Mouse (Mus musculus) Patski (cell line): ENCODE results near the gene Fbxl3. TPM values are rescaled to one million over a fixed set of nuclear protein-coding genes. Genes with fewer than 3 reads are reported as not detected.

Source experiments
- ATAC-seq: fragments of 100-300 bp; one replicate; pipeline ENCODE4 v1.8.0; 2021
- CTCF ChIA-PET: fragments of 350-600 bp; sonication (Branson Sonifier 250); formaldehyde crosslinking; loops from one replicate; lab custom pipeline; 2022; ENCODE audit warnings: inconsistent platforms; lab: Charles Lee
- POLR2A ChIA-PET: fragments of 350-600 bp; sonication (Branson Sonifier 250); formaldehyde crosslinking; loops from one replicate; lab custom pipeline; 2022; ENCODE audit warnings: antibody characterized with exemption, inconsistent platforms; lab: Charles Lee
- DNase-seq: peaks from one replicate; pipeline ENCODE4 v3.0.0-alpha.2; 2011; ENCODE audit warnings: low read depth, low spot score
- H3K27me3 ChIP-seq: fragments of 371-371 bp; one replicate; pipeline ENCODE4 v1.5.1; 2021
- CTCF ChIP-seq: fragments of 100-300 bp; IDR thresholded peaks from one replicate; pipeline ENCODE4 v1.5.1; 2021
- in situ Hi-C: fragments of 300-500 bp; cut with MboI; formaldehyde crosslinking; loops from 3 replicates; pipeline ENCODE4 v1.11.1; 2018; ENCODE audit warnings: low pct_unique_long_range_greater_than_20kb, mixed read lengths
- polyA plus RNA-seq: library from polyadenylated mRNA; unstranded; gene quantifications from one replicate; pipeline ENCODE4 v1.2.3, GENCODE M21; 2021

The Fbxl3 gene
- polyA plus RNA-seq, 1 experiment from 2014 or later: 59.6 TPM

DNA sequence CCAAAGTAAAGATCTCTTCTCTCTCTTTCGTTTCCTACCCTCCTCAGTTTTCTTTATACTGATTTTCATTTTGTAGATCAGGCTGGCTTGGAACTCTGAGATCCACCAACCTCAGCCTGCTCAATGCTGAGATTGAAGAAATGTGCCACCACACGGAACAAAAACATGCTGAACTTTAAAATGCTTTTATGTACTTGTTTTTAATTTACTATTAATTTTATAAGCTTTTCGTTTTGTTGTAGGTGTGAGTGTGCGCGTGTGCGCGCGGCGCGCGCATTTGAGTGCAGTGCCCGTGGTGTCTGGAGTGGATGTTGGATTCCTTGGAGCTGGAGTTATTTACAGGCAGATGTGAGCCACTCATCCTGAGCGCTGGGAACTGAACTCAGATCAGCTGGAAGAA, 930 bp upstream of the Fbxl3 start:
- ATAC-seq (no peak), DNase-seq (no peak)
- no peak for TF ChIP-seq CTCF
- H3K27me3 ChIP-seq: no peaks in the 10 kb centered on the region
- POLR2A ChIA-PET: no interaction called here
- CTCF ChIA-PET: interaction anchor here (1.4 kb wide), 1 partner anchor 35 kb away, joined by 4 read pairs; no protein-coding TSS in a partner anchor
- in situ Hi-C loops: loop anchor here (5.0 kb wide), 1 partner anchor 33 kb away; no protein-coding TSS in a partner anchor

DNA sequence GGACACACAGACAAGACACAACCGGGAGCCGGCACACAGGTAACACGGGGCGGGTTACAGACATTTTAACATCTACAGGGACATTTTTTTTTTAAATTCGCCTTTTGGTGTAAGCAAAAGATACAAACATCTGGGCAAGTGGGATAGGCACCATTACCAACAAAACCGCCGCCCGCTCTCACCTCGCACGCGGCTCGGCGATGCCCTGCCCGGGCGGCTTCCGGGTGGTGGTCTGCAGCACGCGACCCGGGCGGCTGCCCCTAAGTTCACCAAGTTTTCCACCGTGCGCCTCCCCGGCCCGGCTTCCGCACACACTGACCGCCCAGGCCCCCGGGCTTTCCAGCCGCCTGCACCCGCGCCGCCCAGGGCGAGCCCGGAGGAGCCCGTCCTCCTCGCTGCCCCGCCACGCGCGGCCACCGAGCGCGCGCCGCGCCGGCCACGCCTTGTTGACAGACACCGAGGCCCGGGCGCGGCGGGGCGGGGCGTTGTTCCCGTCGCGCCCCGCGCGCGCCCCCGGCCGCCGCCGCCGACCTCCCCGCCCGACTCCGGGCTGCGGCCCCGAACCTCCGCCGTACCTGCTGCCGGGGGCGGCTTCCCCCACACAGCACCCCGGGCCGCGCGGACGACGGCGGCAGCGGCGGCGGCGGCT, 655 bp downstream of the Fbxl3 start:
- ATAC-seq (peak; percentile 57), DNase-seq (no peak)
- ChIA-PET POLR2A (no interaction called here), CTCF (interaction anchor here (1.0 to 1.3 kb wide), 4 partner anchors 10 to 86 kb away, joined by 3 to 7 read pairs (median 4); no protein-coding TSS in a partner anchor)
- no peaks in the 10 kb centered on the region for H3K27me3 ChIP-seq
- in situ Hi-C loops: loop anchor here (25.0 kb wide), 1 partner anchor 414 kb away; the partner anchor contains the start of gene Scel
- TF ChIP-seq CTCF: no peak

DNA sequence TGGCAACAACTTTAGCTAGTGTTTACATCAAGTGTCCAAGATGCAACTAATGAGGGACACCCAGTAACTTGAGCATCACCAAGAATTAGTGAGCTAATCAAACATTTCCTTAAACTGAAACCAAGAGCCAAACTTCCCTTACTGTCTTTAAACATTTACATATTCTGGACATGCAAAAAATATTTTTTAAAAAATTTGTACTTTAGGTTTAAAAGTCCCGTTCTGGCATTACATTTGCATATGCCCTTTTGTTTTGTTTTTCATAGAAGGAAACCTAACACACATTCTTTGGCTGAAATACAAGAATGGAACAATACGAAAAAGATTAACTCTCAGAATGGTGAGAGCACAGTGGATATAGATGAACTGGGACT, 1.2 kb downstream of the Fbxl3 start:
- no peaks in the 10 kb centered on the region for H3K27me3 ChIP-seq
- TF ChIP-seq CTCF: no peak
- POLR2A ChIA-PET: no interaction called here
- DNase-seq: no peak
- no peak for ATAC-seq
- in situ Hi-C loops: loop anchor here (25.0 kb wide), 1 partner anchor 414 kb away; the partner anchor contains the start of gene Scel
- CTCF ChIA-PET: interaction anchor here (1.0 to 1.3 kb wide), 5 partner anchors 9 to 86 kb away, joined by 3 to 7 read pairs (median 4); no protein-coding TSS in a partner anchor

GRCm38 (mm10) chr14:103096621-103097020, 2.7 kb downstream of the Fbxl3 start:
- POLR2A ChIA-PET: no interaction called here
- DNase-seq: no peak
- no peaks in the 10 kb centered on the region for H3K27me3 ChIP-seq
- CTCF ChIA-PET: no interaction called here
- TF ChIP-seq CTCF: no peak
- in situ Hi-C loops: loop anchor here (25.0 kb wide), 1 partner anchor 416 kb away; the partner anchor contains the start of gene Scel
- ATAC-seq: no peak

- CTCF ChIA-PET: no interaction called here
- ATAC-seq (no peak), DNase-seq (no peak)
- POLR2A ChIA-PET: no interaction called here
- in situ Hi-C loops: loop anchor here (25.0 kb wide), 1 partner anchor 416 kb away; the partner anchor contains the start of gene Scel
- no peaks in the 10 kb centered on the region for H3K27me3 ChIP-seq
- no peak for TF ChIP-seq CTCF
These were observed 3.5 kb downstream of the Fbxl3 start for GRCm38 (mm10) chr14:103095826-103096225.

DNA sequence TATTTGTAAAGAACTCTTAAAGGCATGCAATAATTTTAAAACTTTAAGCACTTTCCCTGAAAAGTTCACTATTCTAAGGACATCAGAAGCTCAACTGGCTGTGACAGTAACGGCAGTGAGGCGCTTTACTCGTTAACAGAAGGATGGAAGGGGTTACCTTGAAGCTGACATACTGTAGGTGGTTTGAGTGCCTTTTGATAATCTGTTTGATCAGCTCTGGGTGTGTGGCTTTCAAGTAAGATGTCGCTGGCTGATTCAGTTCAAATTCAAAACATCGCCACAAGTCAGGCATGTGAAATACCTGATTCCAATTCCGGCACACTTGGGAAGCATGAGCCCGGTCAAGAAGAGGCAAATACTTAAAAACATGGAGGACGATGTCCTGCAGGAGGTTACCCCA, 4.3 kb downstream of the Fbxl3 start:
- CTCF ChIA-PET: interaction anchor here (1.6 kb wide), 1 partner anchor 25 kb away, joined by 5 read pairs; the partner anchor contains the start of gene Cln5
- ATAC-seq: no peak

GRCm38 (mm10) chr14:103093670-103094069, 5.7 kb downstream of the Fbxl3 start:
- DNase-seq (no peak), ATAC-seq (no peak)
- CTCF ChIA-PET: interaction anchor here (0.7 to 1.6 kb wide), 6 partner anchors 9 to 39 kb away, joined by 3 to 5 read pairs (median 3); partner anchors contain the start of gene Cln5
- no peaks in the 10 kb centered on the region for H3K27me3 ChIP-seq
- TF ChIP-seq CTCF: no peak
- POLR2A ChIA-PET: no interaction called here
- in situ Hi-C loops: loop anchor here (25.0 kb wide), 1 partner anchor 419 kb away; the partner anchor contains the start of gene Scel

More for the DNA sequence above, 4.3 kb downstream of the Fbxl3 start:
- in situ Hi-C loops: loop anchor here (25.0 kb wide), 1 partner anchor 417 kb away; the partner anchor contains the start of gene Scel
- H3K27me3 ChIP-seq: no peaks in the 10 kb centered on the region
- no peak for DNase-seq
- no peak for TF ChIP-seq CTCF
- POLR2A ChIA-PET: no interaction called here

DNA sequence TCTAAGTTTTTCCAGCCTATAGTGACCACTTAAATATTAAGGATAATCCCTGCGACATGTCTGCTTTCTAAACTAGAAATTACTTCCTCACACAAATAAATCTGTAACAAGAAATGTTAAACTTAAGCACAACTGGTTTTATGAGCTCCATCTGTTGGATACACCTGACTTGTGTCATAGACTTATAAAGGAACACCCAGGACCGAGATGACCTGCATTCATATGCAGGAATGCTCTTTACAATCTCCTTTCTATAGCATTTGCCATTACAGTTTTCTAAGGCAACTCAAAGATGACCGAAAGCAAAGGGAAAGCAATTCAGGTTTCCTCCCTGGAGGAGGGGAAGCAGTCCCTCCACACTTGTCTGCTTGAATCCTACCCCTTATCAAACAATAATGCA, 6.1 kb downstream of the Fbxl3 start:
- DNase-seq: no peak
- ChIA-PET CTCF (interaction anchor here (0.7 to 1.5 kb wide), 4 partner anchors 9 to 39 kb away, joined by 3 to 5 read pairs (median 4); no protein-coding TSS in a partner anchor), POLR2A (no interaction called here)
- no peaks in the 10 kb centered on the region for H3K27me3 ChIP-seq
- no peak for TF ChIP-seq CTCF
- in situ Hi-C loops: loop anchor here (25.0 kb wide), 1 partner anchor 419 kb away; the partner anchor contains the start of gene Scel
- ATAC-seq: no peak

GRCm38 (mm10) chr14:103088624-103089023, 10.7 kb downstream of the Fbxl3 start:
- ATAC-seq (no peak), DNase-seq (no peak)
- no peaks in the 10 kb centered on the region for H3K27me3 ChIP-seq
- peak; percentile 78 for TF ChIP-seq CTCF
- CTCF ChIA-PET: interaction anchor here (0.9 to 1.6 kb wide), 3 partner anchors 9 to 14 kb away, joined by 3 to 13 read pairs (median 7); no protein-coding TSS in a partner anchor
- in situ Hi-C loops: loop anchor here (25.0 kb wide), 1 partner anchor 424 kb away; the partner anchor contains the start of gene Scel
- POLR2A ChIA-PET: no interaction called here

GRCm38 (mm10) chr14:103087846-103088245, 11.5 kb downstream of the Fbxl3 start:
- H3K27me3 ChIP-seq: peaks cover 3% of the 10 kb centered on the region
- DNase-seq (no peak), ATAC-seq (no peak)
- ChIA-PET CTCF (no interaction called here), POLR2A (no interaction called here)
- no peak for TF ChIP-seq CTCF
- in situ Hi-C loops: loop anchor here (25.0 kb wide), 1 partner anchor 424 kb away; the partner anchor contains the start of gene Scel
